Mouse (Mus musculus) cerebellum, adult 2 months (tissue): ENCODE data around the gene Lsamp. TPM values are rescaled to one million over a fixed set of nuclear protein-coding genes. Genes with fewer than 3 reads are reported as not detected.

Experiments
- DNase-seq, 2 experiments: peaks; one replicate each; pipeline ENCODE4 v3.0.0; 2021
- H3K27ac ChIP-seq: fragments of 200-500 bp; 2 replicates; pipeline ENCODE4 v1.5.1; 2012; ENCODE audit warnings: low read length, control low read depth, inconsistent platforms; ENCODE audit not compliant: insufficient read depth
- H3K27me3 ChIP-seq: fragments of 200-500 bp; 2 replicates; pipeline ENCODE4 v1.6.1; 2012; ENCODE audit warnings: inconsistent platforms, mild to moderate bottlenecking, low read length, moderate library complexity; ENCODE audit not compliant: control insufficient read depth, insufficient read depth
- H3K4me1 ChIP-seq: fragments of 200-500 bp; 2 replicates; pipeline ENCODE4 v1.6.1; 2011; ENCODE audit warnings: low read length; ENCODE audit not compliant: control insufficient read depth, insufficient read depth
- H3K4me3 ChIP-seq: fragments of 200-500 bp; replicated peaks from 2 replicates; pipeline ENCODE3; 2011; ENCODE audit warnings: mild to moderate bottlenecking, low read depth, low read length, control low read depth; ENCODE audit not compliant: insufficient read depth
- CTCF ChIP-seq: fragments of 200-500 bp; IDR thresholded peaks from 2 replicates; pipeline ENCODE4 v1.5.1; 2011; ENCODE audit warnings: low read depth, mild to moderate bottlenecking, control low read depth, low read length, moderate library complexity, borderline replicate concordance; ENCODE audit not compliant: insufficient read depth
- POLR2A ChIP-seq: fragments of 200-500 bp; IDR thresholded peaks from 2 replicates; pipeline ENCODE4 v1.6.1; 2011; ENCODE audit warnings: low read length, control low read depth, borderline replicate concordance; ENCODE audit not compliant: insufficient read depth
- WGBS: fragments of 180-500 bp; shearing (Covaris S2); methylation state at CpG from one replicate; pipeline ENCODE4 v1.1.7; 2018; 5-methylcytosine and 5-hydroxymethylcytosine counted together
- polyA plus RNA-seq: library from polyadenylated mRNA; depleted of rRNA; stranded (reverse); fragments of >200 nt; gene quantifications from 2 replicates; pipeline ENCODE4 v1.2.3, GENCODE M21; 2012

Gene Lsamp
- polyA plus RNA-seq, 1 experiment: 143 TPM

DNA sequence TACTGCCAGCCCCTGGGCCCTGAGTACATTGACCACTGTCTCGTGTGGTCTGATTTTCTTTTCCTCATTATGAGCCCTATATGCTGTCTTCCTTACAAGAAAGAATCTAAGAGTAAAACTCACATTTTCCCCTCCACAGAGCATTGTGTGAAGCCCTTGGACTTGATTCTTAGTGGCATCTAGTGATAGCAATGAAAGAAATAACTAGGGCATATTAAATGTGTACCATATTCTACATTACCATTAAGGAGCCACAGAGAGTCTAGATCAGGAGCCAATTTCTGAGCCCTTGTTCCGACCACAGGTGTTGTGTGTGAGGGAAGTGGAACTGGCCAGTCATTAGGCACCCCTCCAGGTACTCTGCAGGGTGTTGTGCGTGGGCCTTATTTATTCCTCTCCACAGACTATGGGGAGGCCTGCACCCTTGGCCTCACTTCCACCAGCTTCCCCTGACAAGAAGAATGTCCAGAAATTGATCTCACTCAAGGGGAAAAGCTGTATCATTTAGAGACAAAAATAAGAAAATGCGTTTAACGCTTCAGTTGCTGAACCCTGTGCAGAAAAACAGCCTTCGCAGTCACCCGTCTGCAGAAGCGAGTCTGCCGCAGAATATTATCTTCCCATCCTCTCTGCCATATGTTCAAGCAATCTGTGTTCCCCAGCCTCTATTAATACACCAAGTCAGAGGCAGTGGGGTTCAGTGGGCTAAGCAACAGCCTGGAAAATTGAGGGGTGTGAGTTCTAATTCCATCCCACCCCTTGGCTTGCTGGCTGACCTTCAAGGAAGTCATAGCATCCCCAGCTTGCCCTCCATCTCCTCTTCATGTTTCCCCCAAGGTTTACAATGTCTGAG, 2032.9 kb downstream of the Lsamp start:
- Histone ChIP-seq H3K27me3 (no peaks in the 10 kb centered on the region), H3K27ac (peak overlapping the region; percentile 97), H3K4me3 (no peak overlapping the region), H3K4me1 (peaks cover 17% of the 10 kb centered on the region; the same call in 1 of the 2 replicates)
- no peak for TF ChIP-seq POLR2A
- 0 out of 2 replicates have a peak, but pooled peaks have one; percentile 10 for TF ChIP-seq CTCF
- DNase-seq: peak; percentile 97 to 99
- 13% methylated on average over 9 of the region's 9 CpGs for WGBS

DNA sequence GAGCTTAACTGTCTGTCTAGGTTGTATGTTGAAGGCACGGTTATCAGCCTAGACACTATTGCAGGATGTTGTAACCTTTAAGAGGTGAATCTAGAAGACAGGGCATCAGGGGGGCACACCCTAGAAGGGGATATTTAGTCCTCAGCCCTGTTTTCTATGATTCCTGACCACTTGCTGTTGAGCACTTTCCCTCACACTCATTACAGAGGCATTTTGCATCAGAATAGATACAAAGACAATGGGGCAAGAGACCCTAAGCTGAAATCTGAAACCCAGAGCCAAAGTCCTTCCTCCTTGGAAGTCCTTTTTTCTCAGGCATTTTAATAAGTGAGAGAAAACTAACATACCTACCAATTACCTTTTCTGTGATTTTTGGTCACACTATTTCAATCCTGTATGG, 2038.4 kb downstream of the Lsamp start:
- no peaks in the 10 kb centered on the region for H3K4me1 ChIP-seq
- no peak overlapping the region for H3K4me3 ChIP-seq
- DNase-seq: no peak
- no peak for TF ChIP-seq CTCF
- TF ChIP-seq POLR2A: no peak
- H3K27me3 ChIP-seq: no peaks in the 10 kb centered on the region
- no peak overlapping the region for H3K27ac ChIP-seq
- 63% methylated on average over 1 of the region's 1 CpGs for WGBS

- no peaks in the 10 kb centered on the region for H3K27me3 ChIP-seq
- no peaks in the 10 kb centered on the region for H3K4me1 ChIP-seq
- WGBS: 47% methylated on average over 2 of the region's 2 CpGs
- H3K27ac ChIP-seq: no peak overlapping the region
- H3K4me3 ChIP-seq: no peak overlapping the region
- TF ChIP-seq CTCF: no peak
- TF ChIP-seq POLR2A: no peak
- DNase-seq: no peak
Observed at GRCm38 (mm10) chr16:42032030-42032429, 2047.9 kb downstream of the Lsamp start.

GRCm38 (mm10) chr16:42033449-42033848, 2049.3 kb downstream of the Lsamp start:
- no peaks in the 10 kb centered on the region for H3K4me1 ChIP-seq
- H3K27me3 ChIP-seq: no peaks in the 10 kb centered on the region
- H3K4me3 ChIP-seq: no peak overlapping the region
- DNase-seq: no peak
- H3K27ac ChIP-seq: no peak overlapping the region
- WGBS: 95% methylated on average over 2 of the region's 2 CpGs
- TF ChIP-seq POLR2A (no peak), CTCF (no peak)

DNA sequence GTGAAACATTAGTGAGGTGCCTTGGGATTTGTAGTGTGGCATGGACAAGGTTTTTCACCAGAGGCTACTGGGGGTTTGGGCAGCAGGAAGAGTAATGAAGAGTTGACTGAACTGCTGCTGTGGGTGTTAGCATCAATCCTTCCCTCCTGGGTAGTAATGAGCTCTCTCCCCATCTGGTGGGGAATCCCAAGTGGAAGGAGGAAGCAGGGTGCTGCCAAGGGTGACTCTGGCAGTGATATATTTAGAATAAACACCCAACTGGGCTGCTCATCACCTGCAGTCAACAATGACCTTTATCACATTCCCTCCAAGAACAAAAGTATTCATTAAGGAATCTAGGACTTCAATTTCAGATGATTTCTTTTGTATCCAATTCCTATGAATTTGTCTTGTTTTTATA, 2064.0 kb downstream of the Lsamp start:
- TF ChIP-seq CTCF (no peak), POLR2A (no peak)
- Histone ChIP-seq H3K27me3 (no peaks in the 10 kb centered on the region), H3K4me1 (peaks cover 5% of the 10 kb centered on the region; the same call in 1 of the 2 replicates), H3K4me3 (no peak overlapping the region), H3K27ac (peak overlapping the region; percentile 17; the same call in 1 of the 2 replicates)
- DNase-seq: peak; percentile 40 to 65

- TF ChIP-seq CTCF: no peak
- no peak for TF ChIP-seq POLR2A
- DNase-seq: peak; percentile 25 to 57
- Histone ChIP-seq H3K4me1 (no peaks in the 10 kb centered on the region; the same call in 1 of the 2 replicates), H3K27ac (no peak overlapping the region), H3K4me3 (no peak overlapping the region), H3K27me3 (no peaks in the 10 kb centered on the region)
- 31% methylated on average over 3 of the region's 3 CpGs for WGBS
Observed at GRCm38 (mm10) chr16:42059927-42060326, 2075.8 kb downstream of the Lsamp start.

GRCm38 (mm10) chr16:42074325-42074724, 2090.2 kb downstream of the Lsamp start:
- no peaks in the 10 kb centered on the region for H3K27me3 ChIP-seq
- no peak overlapping the region for H3K4me3 ChIP-seq
- WGBS: 33% methylated on average over 3 of the region's 3 CpGs
- peak; percentile 33 to 80 for DNase-seq
- H3K4me1 ChIP-seq: peaks cover 8% of the 10 kb centered on the region; the same call in 1 of the 2 replicates
- no peak for TF ChIP-seq CTCF
- no peak for TF ChIP-seq POLR2A
- H3K27ac ChIP-seq: 0 out of 2 replicates have a peak overlapping the region, but pooled peaks have one; percentile 10

- peaks cover 3% of the 10 kb centered on the region; the same call in 1 of the 2 replicates for H3K4me1 ChIP-seq
- 80% methylated on average over 4 of the region's 4 CpGs for WGBS
- H3K27me3 ChIP-seq: no peaks in the 10 kb centered on the region
- TF ChIP-seq POLR2A (no peak), CTCF (no peak)
- no peak overlapping the region for H3K27ac ChIP-seq
- DNase-seq: no peak
- H3K4me3 ChIP-seq: no peak overlapping the region
Observed at GRCm38 (mm10) chr16:42079573-42079972, 2095.4 kb downstream of the Lsamp start.
